Mouse (Mus musculus) intestine, embryonic 16.5 days (tissue): Measurements from ENCODE around the gene Dtd1. TPM values are rescaled to one million over a fixed set of nuclear protein-coding genes. Genes with fewer than 3 reads are reported as not detected.

Source experiments
- ATAC-seq: fragments of 200-750 bp; cut with Nextera tagmentation; 2 replicates; pipeline ENCODE4 v1.8.0; 2017; ENCODE audit warnings: moderate TSS enrichment, moderate library complexity
- H3K27ac ChIP-seq: fragments of 300-500 bp; sonication (generic); 2 replicates; pipeline ENCODE4 v1.5.1; 2014; ENCODE audit warnings: mild to moderate bottlenecking, low read length
- H3K27me3 ChIP-seq: fragments of 300-500 bp; sonication (generic); replicated peaks from 2 replicates; pipeline ENCODE4 v1.6.1; 2014; ENCODE audit warnings: low read length, control low read depth, mixed read lengths; ENCODE audit not compliant: control insufficient read depth, insufficient read depth
- H3K36me3 ChIP-seq: fragments of 300-500 bp; sonication (generic); 2 replicates; pipeline ENCODE4 v1.6.1; 2014; ENCODE audit warnings: low read length, control low read depth; ENCODE audit not compliant: control insufficient read depth, insufficient read depth
- H3K4me1 ChIP-seq: fragments of 300-500 bp; sonication (generic); 2 replicates; pipeline ENCODE4 v1.6.1; 2014; ENCODE audit warnings: low read length, control low read depth, mixed read lengths; ENCODE audit not compliant: control insufficient read depth, insufficient read depth
- H3K4me2 ChIP-seq: fragments of 300-500 bp; sonication (generic); 2 replicates; pipeline ENCODE4 v1.6.1; 2014; ENCODE audit warnings: low read depth, low read length, control low read depth
- H3K4me3 ChIP-seq: fragments of 300-500 bp; sonication (generic); 2 replicates; pipeline ENCODE4 v1.5.1; 2014; ENCODE audit warnings: mild to moderate bottlenecking, low read length
- H3K9ac ChIP-seq: fragments of 300-500 bp; sonication (generic); 2 replicates; pipeline ENCODE4 v1.6.1; 2014; ENCODE audit warnings: low read depth, low read length
- H3K9me3 ChIP-seq: fragments of 300-500 bp; sonication (generic); 2 replicates; pipeline ENCODE4 v1.6.1; 2016; ENCODE audit warnings: low read length, control low read depth; ENCODE audit not compliant: control insufficient read depth
- WGBS: fragments of 180-500 bp; shearing (Covaris S2); extraction: QIAGEN DNeasy Blood & Tissue Kit; methylation state at CpG from one replicate; pipeline ENCODE4 v1.1.7; 2014; 5-methylcytosine and 5-hydroxymethylcytosine counted together
- polyA plus RNA-seq: library from polyadenylated mRNA; unstranded; fragments of >200 nt; fragmentation: Nextera tagmentation; extraction: Ambion mirVana; gene quantifications from 2 replicates; pipeline ENCODE4 v1.2.1, GENCODE M21; 2015

Dtd1 gene
- polyA plus RNA-seq, 1 experiment from 2014 or later, result 50.0 TPM

- H3K4me3 ChIP-seq, result no peak overlapping the region
- H3K27me3 ChIP-seq, result no peaks in the 10 kb centered on the region
- H3K36me3 ChIP-seq, result no peaks in the 10 kb centered on the region
- H3K4me2 ChIP-seq, result no peak overlapping the region
- WGBS, result 94% methylated on average over 2 of the region's 2 CpGs
- ATAC-seq, result no peak
- H3K9ac ChIP-seq, result no peak overlapping the region
- H3K9me3 ChIP-seq, result no peaks in the 10 kb centered on the region
- H3K27ac ChIP-seq, result no peak overlapping the region
- no peaks in the 10 kb centered on the region for H3K4me1 ChIP-seq
Measured at GRCm38 (mm10) chr2:144694923-144695322, 95.2 kb downstream of the Dtd1 start.

- 88% methylated on average over 12 of the region's 12 CpGs for WGBS
Measured at GRCm38 (mm10) chr2:144698046-144698445, 98.3 kb downstream of the Dtd1 start.

GRCm38 (mm10) chr2:144700608-144701007, 100.9 kb downstream of the Dtd1 start:
- Histone ChIP-seq H3K36me3 (no peaks in the 10 kb centered on the region), H3K4me3 (no peak overlapping the region), H3K27me3 (no peaks in the 10 kb centered on the region), H3K9me3 (no peaks in the 10 kb centered on the region), H3K27ac (no peak overlapping the region), H3K4me1 (no peaks in the 10 kb centered on the region), H3K4me2 (no peak overlapping the region), H3K9ac (no peak overlapping the region)
- 84% methylated on average over 11 of the region's 11 CpGs for WGBS
- ATAC-seq, result no peak

More at GRCm38 (mm10) chr2:144698046-144698445, 98.3 kb downstream of the Dtd1 start:
- no peak for ATAC-seq
- Histone ChIP-seq H3K9me3 (no peaks in the 10 kb centered on the region), H3K4me1 (no peaks in the 10 kb centered on the region), H3K4me3 (no peak overlapping the region), H3K4me2 (no peak overlapping the region), H3K27me3 (no peaks in the 10 kb centered on the region), H3K9ac (no peak overlapping the region), H3K27ac (no peak overlapping the region; the same call in 1 of the 2 replicates), H3K36me3 (no peaks in the 10 kb centered on the region)

GRCm38 (mm10) chr2:144701415-144702149, 101.9 kb downstream of the Dtd1 start:
- WGBS, result 92% methylated on average over 3 of the region's 3 CpGs
- H3K9ac ChIP-seq, result no peak overlapping the region
- H3K4me1 ChIP-seq, result no peaks in the 10 kb centered on the region
- no peak overlapping the region for H3K4me3 ChIP-seq
- no peak overlapping the region for H3K27ac ChIP-seq
- H3K36me3 ChIP-seq, result no peaks in the 10 kb centered on the region
- ATAC-seq, result peak; percentile 94
- no peaks in the 10 kb centered on the region for H3K9me3 ChIP-seq
- no peak overlapping the region for H3K4me2 ChIP-seq
- no peaks in the 10 kb centered on the region for H3K27me3 ChIP-seq

- WGBS, result 56% methylated on average over 1 of the region's 1 CpGs
- H3K27ac ChIP-seq, result no peak overlapping the region
- H3K9me3 ChIP-seq, result no peaks in the 10 kb centered on the region
- no peaks in the 10 kb centered on the region for H3K36me3 ChIP-seq
- ATAC-seq, result no peak
- H3K4me2 ChIP-seq, result no peak overlapping the region
- no peaks in the 10 kb centered on the region for H3K27me3 ChIP-seq
- H3K4me3 ChIP-seq, result no peak overlapping the region
- no peaks in the 10 kb centered on the region for H3K4me1 ChIP-seq
- no peak overlapping the region for H3K9ac ChIP-seq
Measured at GRCm38 (mm10) chr2:144709285-144709684, 109.6 kb downstream of the Dtd1 start.

GRCm38 (mm10) chr2:144709704-144710103, 110.0 kb downstream of the Dtd1 start:
- no peak overlapping the region for H3K27ac ChIP-seq
- WGBS, result 75% methylated on average over 2 of the region's 2 CpGs

GRCm38 (mm10) chr2:144714596-144714995, 114.9 kb downstream of the Dtd1 start:
- WGBS, result 83% methylated on average over 2 of the region's 2 CpGs
- Histone ChIP-seq H3K27ac (no peak overlapping the region), H3K9me3 (no peaks in the 10 kb centered on the region)

More at GRCm38 (mm10) chr2:144709704-144710103, 110.0 kb downstream of the Dtd1 start:
- Histone ChIP-seq H3K4me2 (no peak overlapping the region), H3K4me3 (no peak overlapping the region), H3K9me3 (no peaks in the 10 kb centered on the region), H3K9ac (no peak overlapping the region), H3K36me3 (no peaks in the 10 kb centered on the region), H3K27me3 (no peaks in the 10 kb centered on the region), H3K4me1 (no peaks in the 10 kb centered on the region)
- ATAC-seq, result no peak

GRCm38 (mm10) chr2:144715211-144715768, 115.6 kb downstream of the Dtd1 start:
- Histone ChIP-seq H3K4me1 (peaks cover 4% of the 10 kb centered on the region), H3K27ac (no peak overlapping the region), H3K9me3 (no peaks in the 10 kb centered on the region), H3K4me3 (no peak overlapping the region), H3K4me2 (no peak overlapping the region), H3K36me3 (no peaks in the 10 kb centered on the region), H3K27me3 (no peaks in the 10 kb centered on the region), H3K9ac (no peak overlapping the region)
- 69% methylated on average over 2 of the region's 2 CpGs for WGBS
- no peak for ATAC-seq

More at GRCm38 (mm10) chr2:144714596-144714995, 114.9 kb downstream of the Dtd1 start:
- H3K27me3 ChIP-seq, result no peaks in the 10 kb centered on the region
- ATAC-seq, result no peak
- H3K9ac ChIP-seq, result no peak overlapping the region
- H3K4me3 ChIP-seq, result no peak overlapping the region
- no peak overlapping the region for H3K4me2 ChIP-seq
- no peaks in the 10 kb centered on the region for H3K4me1 ChIP-seq
- H3K36me3 ChIP-seq, result no peaks in the 10 kb centered on the region

- Histone ChIP-seq H3K9me3 (no peaks in the 10 kb centered on the region), H3K27me3 (no peaks in the 10 kb centered on the region), H3K27ac (no peak overlapping the region), H3K36me3 (no peaks in the 10 kb centered on the region), H3K4me3 (no peak overlapping the region), H3K9ac (no peak overlapping the region), H3K4me1 (peaks cover 8% of the 10 kb centered on the region), H3K4me2 (no peak overlapping the region)
- WGBS, result 64% methylated on average over 5 of the region's 5 CpGs
- peak; percentile 63 for ATAC-seq
Measured at GRCm38 (mm10) chr2:144716248-144716647, 116.6 kb downstream of the Dtd1 start.
